ENCODE assay signal across 8 mouse cellular contexts in the genomic region with DNA sequence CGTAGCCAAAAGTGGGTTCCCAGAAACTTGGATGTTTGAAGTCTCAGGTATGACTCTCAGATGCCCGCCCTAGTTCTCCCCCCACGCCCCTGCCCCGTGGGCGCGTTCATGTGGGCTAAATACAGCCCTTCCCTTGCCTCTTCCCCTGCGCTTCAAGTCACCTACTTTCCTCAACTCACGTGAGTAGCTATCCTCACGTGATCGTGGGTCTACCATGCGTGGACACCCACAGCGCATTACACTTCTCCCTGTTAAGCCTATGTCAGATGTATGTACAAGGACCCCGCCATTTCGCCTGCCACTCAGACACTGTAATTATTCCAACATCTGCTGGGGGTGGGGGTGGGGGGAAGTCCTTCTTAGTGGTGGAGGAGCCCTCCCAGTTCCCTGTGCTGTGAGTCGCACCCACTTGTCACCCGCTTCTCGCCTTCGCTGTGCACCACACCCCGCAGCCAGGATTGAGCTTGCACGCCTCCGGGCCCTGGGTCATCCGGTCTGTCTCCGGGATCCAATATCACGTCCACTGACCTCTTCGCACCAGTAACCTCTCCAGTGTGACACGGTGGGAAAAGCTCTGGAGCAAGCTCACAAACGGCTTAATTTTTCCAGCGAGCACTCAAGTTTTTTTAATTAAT. TPM values are rescaled to one million over a fixed set of nuclear protein-coding genes. Genes with fewer than 3 reads are reported as not detected.
DNase-seq lines count a peak whose midpoint lies in the region; ATAC-seq and TF ChIP-seq lines count a peak whose summit lies in the region.

No protein-coding gene starts in this region.

- no peak overlapping the region for H3K27ac ChIP-seq in forebrain, embryonic 11.5 days (ENCODE audit: low read depth, low read length)
- peak overlapping the region; percentile 96 for H3K27ac ChIP-seq in layer of hippocampus, adult 2 months
- peak overlapping the region; percentile 88; the same call in 1 of the 2 replicates for H3K27ac ChIP-seq in lung, postnatal 0 days (ENCODE audit: low read length)

- TF ChIP-seq EP300 in lung, postnatal 0 days (IDR thresholded peaks at IDR 0.05): no peak

- no peak for TF ChIP-seq CTCF in layer of hippocampus, adult 2 months (conservative IDR thresholded peaks at IDR 0.05)
- no peak for TF ChIP-seq CTCF in lung, postnatal 0 days (IDR thresholded peaks at IDR 0.05)

- WGBS in forebrain, embryonic 11.5 days: 6% methylated on average over 28 of the region's 28 CpGs
- WGBS in lung, postnatal 0 days: 3% methylated on average over 28 of the region's 28 CpGs

- peak overlapping the region; percentile 91 for H3K9ac ChIP-seq in forebrain, embryonic 11.5 days (ENCODE audit: low read length)
- peak overlapping the region; percentile 78; the same call in 1 of the 2 replicates for H3K9ac ChIP-seq in lung, postnatal 0 days (replicated peaks; ENCODE audit: low read depth)

- H3K27me3 ChIP-seq in forebrain, embryonic 11.5 days (ENCODE audit: control insufficient read depth, insufficient read depth, low read length): no peaks in the 10 kb centered on the region
- no peaks in the 10 kb centered on the region for H3K27me3 ChIP-seq in lung, postnatal 0 days (replicated peaks; ENCODE audit: insufficient read depth, low read length)

- intact Hi-C loops in heart, postnatal 14 days (cut with DNase I): loop anchor here (2.0 to 5.0 kb wide), 4 partner anchors 70 to 175 kb away; a partner anchor contains a TSS

- peak overlapping the region; percentile 82 for H3K4me3 ChIP-seq in forebrain, embryonic 11.5 days (ENCODE audit: low read depth, low read length)
- H3K4me3 ChIP-seq in layer of hippocampus, adult 2 months: peak overlapping the region; percentile 80
- H3K4me3 ChIP-seq in lung, postnatal 0 days (ENCODE audit: low read depth, low read length): peak overlapping the region; percentile 86

- H3K4me1 ChIP-seq in forebrain, embryonic 11.5 days (replicated peaks; ENCODE audit: control insufficient read depth, insufficient read depth, low read length): peaks cover 9% of the 10 kb centered on the region
- H3K4me1 ChIP-seq in lung, postnatal 0 days (ENCODE audit: insufficient read depth, low read depth, low read length): peaks cover 1% of the 10 kb centered on the region; the same call in 1 of the 2 replicates

- ATAC-seq in forebrain, embryonic 11.5 days (replicated peaks; ENCODE audit: low FRiP score): peak; percentile 34
- peak; percentile 18 for ATAC-seq in lung, postnatal 0 days

- peak; percentile 51 for DNase-seq in CD4-positive, CD25-positive, alpha-beta regulatory T cell, adult 2 months (ENCODE audit: low read depth, low spot score)
- DNase-seq in adrenal gland, postnatal 25 days: peak; percentile 20
- peak; percentile 63 for DNase-seq in forebrain, embryonic 11.5 days (ENCODE audit: low spot score)
- peak; percentile 53 to 55 for DNase-seq in heart, postnatal 14 days
- DNase-seq in layer of hippocampus, adult 2 months (ENCODE audit: low spot score in 2 of 2): peak in 1 of 2 experiments; percentile 19
- DNase-seq in lung, postnatal 0 days (ENCODE audit: low spot score): peak; percentile 65
- peak; percentile 72 for DNase-seq in retina, postnatal 1 day
- DNase-seq in adipocyte (ENCODE audit: low spot score): no peak

- no peaks in the 10 kb centered on the region for H3K9me3 ChIP-seq in forebrain, embryonic 11.5 days (ENCODE audit: control insufficient read depth, low read length)
- no peaks in the 10 kb centered on the region for H3K9me3 ChIP-seq in lung, postnatal 0 days (ENCODE audit: low read length)

- H3K36me3 ChIP-seq in forebrain, embryonic 11.5 days (ENCODE audit: control insufficient read depth, insufficient read depth, low read length): no peaks in the 10 kb centered on the region
- H3K36me3 ChIP-seq in lung, postnatal 0 days (ENCODE audit: insufficient read depth, low read length): no peaks in the 10 kb centered on the region

- H3K4me2 ChIP-seq in forebrain, embryonic 11.5 days (ENCODE audit: low read depth, low read length, severe bottlenecking): peak overlapping the region; percentile 90
- H3K4me2 ChIP-seq in lung, postnatal 0 days (replicated peaks; ENCODE audit: low read depth, low read length): peak overlapping the region; percentile 92

RNA-seq across cellular contexts. Expression of a gene that starts 1.0 kb away (rescaled TPM):
- total RNA-seq in adrenal gland, postnatal 25 days (2021): 39.2 and 39.4 TPM in 2 replicates
- 288 and 296 TPM in 2 replicates for polyA plus RNA-seq in forebrain, embryonic 11.5 days (2014; fragmentation: Nextera tagmentation; extraction: Ambion mirVana)
- 10 to 100 TPM; 48.7 to 54.9 TPM for total RNA-seq in heart, postnatal 14 days (2021)
- total RNA-seq in layer of hippocampus, adult 2 months (2021): 100 to 1,000 TPM; 107 to 115 TPM
- polyA plus RNA-seq in lung, postnatal 0 days (2015; fragmentation: Nextera tagmentation; extraction: Ambion mirVana): 49.1 and 58.6 TPM in 2 replicates

RNA-seq across cellular contexts. Expression of a gene that starts 47.4 kb away (rescaled TPM):
- not detected in 2 replicates for total RNA-seq in adrenal gland, postnatal 25 days (2021)
- 0.16 and 0.63 TPM in 2 replicates for polyA plus RNA-seq in forebrain, embryonic 11.5 days (2014; fragmentation: Nextera tagmentation; extraction: Ambion mirVana)
- not detected for total RNA-seq in heart, postnatal 14 days (2021)
- 1 to 10 TPM; 2.0 to 2.2 TPM for total RNA-seq in layer of hippocampus, adult 2 months (2021)
- polyA plus RNA-seq in lung, postnatal 0 days (2015; fragmentation: Nextera tagmentation; extraction: Ambion mirVana): 1.2 and 1.3 TPM in 2 replicates
